Mouse (Mus musculus) ES-E14 (cell line): ENCODE measurements around the gene Ceacam10.

Experiments used
- CHD2 ChIP-seq: IDR thresholded peaks from 2 replicates; pipeline ENCODE4 v1.6.1; 2014; ENCODE audit warnings: mild to moderate bottlenecking, low read depth, low read length, inconsistent platforms
- HCFC1 ChIP-seq: IDR thresholded peaks from 2 replicates; pipeline ENCODE4 v1.6.1; 2012; ENCODE audit warnings: low read length, inconsistent platforms, borderline replicate concordance; ENCODE audit not compliant: insufficient read depth
- MAFK ChIP-seq: IDR thresholded peaks from 2 replicates; pipeline ENCODE4 v1.6.1; 2014; ENCODE audit warnings: mild to moderate bottlenecking, low read depth, low read length, inconsistent platforms; ENCODE audit not compliant: insufficient read depth
- ZC3H11A ChIP-seq: IDR thresholded peaks from 2 replicates; pipeline ENCODE4 v1.6.1; 2012; ENCODE audit warnings: low read depth, mild to moderate bottlenecking, inconsistent platforms, low read length, borderline replicate concordance
- ZNF384 ChIP-seq: IDR thresholded peaks from 2 replicates; pipeline ENCODE4 v1.6.1; 2012; ENCODE audit warnings: low read depth, low read length, inconsistent platforms

DNA sequence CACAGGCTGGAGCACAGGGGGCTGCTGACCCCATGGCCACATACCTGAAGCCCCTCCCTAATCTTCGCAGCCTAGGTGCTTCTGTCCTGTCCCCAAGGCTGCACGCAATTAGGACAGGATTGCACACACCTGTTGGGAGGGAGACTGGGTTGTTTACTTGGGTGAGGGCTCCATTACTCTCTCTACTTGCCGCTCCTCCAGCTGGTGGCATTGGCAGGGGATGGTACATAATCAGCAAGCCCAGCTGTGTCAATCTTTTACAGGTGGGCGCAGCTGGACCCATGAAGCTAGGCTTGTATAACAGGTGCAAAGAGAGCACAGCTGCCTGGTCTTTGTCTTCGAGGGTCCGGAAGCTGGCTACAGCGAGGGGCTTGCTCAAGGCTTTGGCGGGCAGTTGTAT, 14.4 kb upstream of the Ceacam10 start:
- TF ChIP-seq CHD2 (no peak), ZC3H11A (no peak), HCFC1 (no peak), ZNF384 (no peak), MAFK (no peak)
